Mouse (Mus musculus): ENCODE measurements around the gene Gm3045. TPM values are rescaled to one million over a fixed set of nuclear protein-coding genes. Genes with fewer than 3 reads are reported as not detected.

Gm3045 gene
- polyA plus RNA-seq, 1 experiment from 2014 or later, result not detected

- Histone ChIP-seq H3K4me1 (ENCODE audit: insufficient read depth) (no peaks in the 10 kb centered on the region), H3K4me2 (ENCODE audit: low read depth, low read length) (no peak overlapping the region), H3K27ac (ENCODE audit: low read depth) (no peak overlapping the region), H3K27me3 (ENCODE audit: insufficient read depth, low read length) (no peaks in the 10 kb centered on the region), H3K4me3 (ENCODE audit: low read depth, low read length) (no peak overlapping the region), H3K9me3 (ENCODE audit: low read length) (no peaks in the 10 kb centered on the region), H3K9ac (replicated peaks) (no peak overlapping the region), H3K36me3 (replicated peaks; ENCODE audit: insufficient read depth, low read length) (no peaks in the 10 kb centered on the region)
- no peak for ATAC-seq
- DNase-seq, result no peak
- 71% methylated on average over 6 of the region's 6 CpGs for WGBS (ENCODE audit: insufficient replicate concordance)
- no peak for TF ChIP-seq CTCF (IDR thresholded peaks at IDR 0.05; ENCODE audit: low read depth)
- no peak for TF ChIP-seq EP300 (IDR thresholded peaks at IDR 0.05; ENCODE audit: low read depth)
Measured at GRCm38 (mm10) chr13:56463750-56464149, 37.4 kb downstream of the Gm3045 start.

GRCm38 (mm10) chr13:56467786-56468185 lies 41.4 kb downstream of the Gm3045 start:
- no peaks in the 10 kb centered on the region for H3K4me1 ChIP-seq (ENCODE audit: insufficient read depth)
- no peaks in the 10 kb centered on the region for H3K9me3 ChIP-seq (ENCODE audit: low read length)
- H3K4me3 ChIP-seq (ENCODE audit: low read depth, low read length), result no peak overlapping the region
- H3K27me3 ChIP-seq (ENCODE audit: insufficient read depth, low read length), result no peaks in the 10 kb centered on the region
- no peak for ATAC-seq
- no peak for TF ChIP-seq CTCF (IDR thresholded peaks at IDR 0.05; ENCODE audit: low read depth)
- TF ChIP-seq EP300 (IDR thresholded peaks at IDR 0.05; ENCODE audit: low read depth), result no peak
- no peaks in the 10 kb centered on the region for H3K36me3 ChIP-seq (replicated peaks; ENCODE audit: insufficient read depth, low read length)
- H3K4me2 ChIP-seq (ENCODE audit: low read depth, low read length), result no peak overlapping the region
- no peak overlapping the region for H3K9ac ChIP-seq (replicated peaks)
- no peak for DNase-seq
- 83% methylated on average over 7 of the region's 7 CpGs for WGBS (ENCODE audit: insufficient replicate concordance)
- no peak overlapping the region for H3K27ac ChIP-seq (ENCODE audit: low read depth)

DNA sequence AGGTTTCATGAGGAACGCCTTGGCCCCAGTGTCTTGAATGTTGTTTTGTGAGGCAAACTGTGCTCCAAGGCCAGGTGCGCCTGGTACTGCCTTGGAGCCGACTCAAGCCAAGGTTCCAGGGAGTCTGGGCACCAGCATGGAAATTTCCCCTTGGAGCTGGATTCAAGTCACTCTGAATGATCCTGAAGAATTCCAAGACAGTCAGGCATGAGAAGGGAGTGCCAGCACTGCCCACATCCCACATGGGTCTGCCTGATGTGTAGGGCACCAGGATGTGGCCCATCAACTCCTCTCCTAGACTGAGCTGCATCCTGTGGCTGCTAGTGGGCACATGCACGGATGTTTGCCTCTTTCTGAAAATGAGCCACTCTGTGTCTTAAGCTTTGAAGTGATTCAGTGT lies 42.1 kb downstream of the Gm3045 start:
- no peak for ATAC-seq
- WGBS (ENCODE audit: insufficient replicate concordance), result 83% methylated on average over 4 of the region's 4 CpGs
- Histone ChIP-seq H3K27me3 (ENCODE audit: insufficient read depth, low read length) (no peaks in the 10 kb centered on the region), H3K9ac (replicated peaks) (no peak overlapping the region), H3K9me3 (ENCODE audit: low read length) (no peaks in the 10 kb centered on the region), H3K4me1 (ENCODE audit: insufficient read depth) (no peaks in the 10 kb centered on the region), H3K4me2 (ENCODE audit: low read depth, low read length) (no peak overlapping the region), H3K36me3 (replicated peaks; ENCODE audit: insufficient read depth, low read length) (no peaks in the 10 kb centered on the region), H3K27ac (ENCODE audit: low read depth) (no peak overlapping the region), H3K4me3 (ENCODE audit: low read depth, low read length) (no peak overlapping the region)
- no peak for TF ChIP-seq EP300 (IDR thresholded peaks at IDR 0.05; ENCODE audit: low read depth)
- TF ChIP-seq CTCF (IDR thresholded peaks at IDR 0.05; ENCODE audit: low read depth), result no peak
- no peak for DNase-seq

DNA sequence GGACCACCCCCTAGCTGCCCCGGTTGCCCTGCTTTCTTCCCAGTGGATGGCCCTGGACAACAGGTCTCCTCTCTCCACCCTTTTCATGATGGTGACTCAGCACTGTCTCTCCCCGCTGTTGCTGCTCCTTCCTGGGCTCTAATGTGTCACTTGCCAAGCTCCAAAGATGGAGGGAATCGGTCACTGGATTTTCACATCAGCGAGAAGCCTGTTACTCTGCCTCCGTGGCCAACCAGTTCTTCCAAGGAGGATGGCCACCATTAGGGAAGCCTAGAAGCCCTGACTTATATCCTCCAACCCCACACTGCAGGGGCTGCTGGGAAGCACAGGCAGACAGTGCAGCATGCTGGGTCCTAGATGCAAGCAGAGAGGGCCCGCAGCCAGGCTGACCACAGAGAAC lies 44.8 kb downstream of the Gm3045 start:
- Histone ChIP-seq H3K4me2 (ENCODE audit: low read depth, low read length) (no peak overlapping the region), H3K27ac (ENCODE audit: low read depth) (no peak overlapping the region), H3K27me3 (ENCODE audit: insufficient read depth, low read length) (no peaks in the 10 kb centered on the region), H3K9ac (replicated peaks) (no peak overlapping the region), H3K9me3 (ENCODE audit: low read length) (no peaks in the 10 kb centered on the region), H3K36me3 (replicated peaks; ENCODE audit: insufficient read depth, low read length) (no peaks in the 10 kb centered on the region), H3K4me3 (ENCODE audit: low read depth, low read length) (no peak overlapping the region), H3K4me1 (ENCODE audit: insufficient read depth) (no peaks in the 10 kb centered on the region)
- ATAC-seq, result no peak
- no peak for TF ChIP-seq EP300 (IDR thresholded peaks at IDR 0.05; ENCODE audit: low read depth)
- TF ChIP-seq CTCF (IDR thresholded peaks at IDR 0.05; ENCODE audit: low read depth), result no peak
- no peak for DNase-seq
- WGBS (ENCODE audit: insufficient replicate concordance), result 78% methylated on average over 6 of the region's 6 CpGs

DNA sequence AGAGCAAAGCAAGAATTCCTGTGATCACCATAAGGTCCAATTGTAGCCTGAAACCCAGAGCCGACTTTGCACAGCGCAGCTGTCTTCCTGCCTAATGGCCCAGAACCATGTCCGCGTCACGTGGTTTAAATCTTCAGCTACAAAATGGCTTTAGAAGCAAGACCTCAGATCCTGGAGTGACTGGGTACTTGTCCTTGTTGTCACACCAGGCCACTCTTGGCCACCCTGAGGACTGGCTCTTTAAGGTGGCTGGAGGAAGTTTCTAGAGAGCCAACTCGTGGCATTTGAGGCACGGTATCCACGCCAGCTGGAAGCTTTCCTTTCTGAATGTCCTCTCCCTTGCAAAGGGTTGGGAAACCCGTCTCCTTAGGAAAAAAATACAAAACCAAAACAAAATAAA lies 45.6 kb downstream of the Gm3045 start:
- Histone ChIP-seq H3K9ac (replicated peaks) (no peak overlapping the region), H3K4me3 (ENCODE audit: low read depth, low read length) (no peak overlapping the region), H3K4me1 (ENCODE audit: insufficient read depth) (no peaks in the 10 kb centered on the region), H3K27ac (ENCODE audit: low read depth) (no peak overlapping the region), H3K36me3 (replicated peaks; ENCODE audit: insufficient read depth, low read length) (no peaks in the 10 kb centered on the region), H3K4me2 (ENCODE audit: low read depth, low read length) (no peak overlapping the region), H3K27me3 (ENCODE audit: insufficient read depth, low read length) (no peaks in the 10 kb centered on the region), H3K9me3 (ENCODE audit: low read length) (no peaks in the 10 kb centered on the region)
- TF ChIP-seq EP300 (IDR thresholded peaks at IDR 0.05; ENCODE audit: low read depth) (no peak), CTCF (IDR thresholded peaks at IDR 0.05; ENCODE audit: low read depth) (no peak)
- no peak for ATAC-seq
- 76% methylated on average over 9 of the region's 9 CpGs for WGBS (ENCODE audit: insufficient replicate concordance)
- no peak for DNase-seq

GRCm38 (mm10) chr13:56472661-56473060 lies 46.3 kb downstream of the Gm3045 start:
- Histone ChIP-seq H3K4me3 (ENCODE audit: low read depth, low read length) (no peak overlapping the region), H3K4me1 (ENCODE audit: insufficient read depth) (no peaks in the 10 kb centered on the region), H3K9me3 (ENCODE audit: low read length) (no peaks in the 10 kb centered on the region), H3K9ac (replicated peaks) (no peak overlapping the region), H3K27me3 (ENCODE audit: insufficient read depth, low read length) (no peaks in the 10 kb centered on the region), H3K4me2 (ENCODE audit: low read depth, low read length) (no peak overlapping the region), H3K27ac (ENCODE audit: low read depth) (no peak overlapping the region), H3K36me3 (replicated peaks; ENCODE audit: insufficient read depth, low read length) (no peaks in the 10 kb centered on the region)
- no peak for ATAC-seq
- TF ChIP-seq EP300 (IDR thresholded peaks at IDR 0.05; ENCODE audit: low read depth), result no peak
- TF ChIP-seq CTCF (IDR thresholded peaks at IDR 0.05; ENCODE audit: low read depth), result no peak
- WGBS (ENCODE audit: insufficient replicate concordance), result 77% methylated on average over 9 of the region's 9 CpGs
- no peak for DNase-seq

DNA sequence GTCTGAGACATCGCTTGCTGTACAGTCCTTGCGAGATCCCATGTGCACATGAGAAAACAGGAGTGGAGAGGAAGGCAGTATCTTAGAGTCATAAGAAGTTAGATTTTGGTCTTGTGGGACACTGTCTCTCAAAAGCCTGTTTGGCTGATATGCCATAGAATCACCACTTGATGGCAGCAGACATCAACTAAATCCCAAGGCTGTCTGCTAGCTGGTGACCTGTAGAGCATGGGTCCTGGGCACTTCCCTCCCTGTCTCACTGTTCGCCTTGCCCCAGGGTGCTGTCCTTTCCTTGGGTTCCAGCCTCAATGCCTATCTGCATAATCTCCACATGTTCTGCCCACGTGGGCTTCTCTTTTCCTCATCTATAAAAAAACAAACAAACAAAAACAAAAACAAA lies 49.0 kb downstream of the Gm3045 start:
- Histone ChIP-seq H3K9me3 (ENCODE audit: low read length) (no peaks in the 10 kb centered on the region), H3K9ac (replicated peaks) (no peak overlapping the region), H3K27ac (ENCODE audit: low read depth) (no peak overlapping the region), H3K27me3 (ENCODE audit: insufficient read depth, low read length) (no peaks in the 10 kb centered on the region), H3K4me1 (ENCODE audit: insufficient read depth) (peaks cover 2% of the 10 kb centered on the region; the same call in 1 of the 2 replicates), H3K4me2 (ENCODE audit: low read depth, low read length) (no peak overlapping the region), H3K4me3 (ENCODE audit: low read depth, low read length) (no peak overlapping the region), H3K36me3 (replicated peaks; ENCODE audit: insufficient read depth, low read length) (no peaks in the 10 kb centered on the region)
- ATAC-seq, result peak; percentile 43
- WGBS (ENCODE audit: insufficient replicate concordance), result 26% methylated on average over 4 of the region's 4 CpGs
- no peak for DNase-seq
- TF ChIP-seq EP300 (IDR thresholded peaks at IDR 0.05; ENCODE audit: low read depth), result no peak
- peak; percentile 84 for TF ChIP-seq CTCF (IDR thresholded peaks at IDR 0.05; ENCODE audit: low read depth)

All from liver, postnatal 0 days (tissue).